Mouse (Mus musculus): Measurements from ENCODE around the gene Myocd. TPM values are rescaled to one million over a fixed set of nuclear protein-coding genes. Genes with fewer than 3 reads are reported as not detected.
A peak's percentile ranks its signal among the peaks of the same experiment; 100 is the strongest.

Gene Myocd
- total RNA-seq, 2 experiments from 2014 or later: 0.51 to 0.61 TPM

GRCm38 (mm10) chr11:65158658-65158990, 111.2 kb downstream of the Myocd start:
- no peak for DNase-seq (ENCODE audit: low spot score in 2 of 2)
- intact Hi-C loops (cut with DNase I): no loop called here

- intact Hi-C loops (cut with DNase I): no loop called here
- DNase-seq (ENCODE audit: low spot score in 2 of 2): peak in 1 of 2 experiments; percentile 30
These were observed 111.7 kb downstream of the Myocd start for GRCm38 (mm10) chr11:65157966-65158657.

DNA sequence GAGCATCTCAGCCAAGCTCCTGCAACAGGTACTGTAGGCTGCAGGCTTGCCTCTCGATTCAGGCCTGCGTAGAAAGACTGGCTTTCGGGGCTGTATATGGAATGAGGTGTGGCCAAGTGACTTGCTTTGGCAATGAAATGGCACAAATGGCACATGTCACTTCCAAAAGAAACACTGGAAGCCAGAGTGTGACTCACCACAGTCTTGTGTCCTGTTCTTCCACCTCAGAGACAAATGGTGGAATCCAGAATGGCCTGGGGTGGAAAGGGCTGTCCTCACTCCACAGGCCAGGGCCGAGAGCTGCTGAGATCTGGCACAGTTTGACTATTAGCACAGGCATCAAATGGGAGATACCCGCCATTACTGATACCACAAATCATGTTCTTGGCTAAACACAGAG, 116.8 kb downstream of the Myocd start:
- DNase-seq (ENCODE audit: low spot score in 2 of 2): no peak
- intact Hi-C loops (cut with DNase I): no loop called here

DNA sequence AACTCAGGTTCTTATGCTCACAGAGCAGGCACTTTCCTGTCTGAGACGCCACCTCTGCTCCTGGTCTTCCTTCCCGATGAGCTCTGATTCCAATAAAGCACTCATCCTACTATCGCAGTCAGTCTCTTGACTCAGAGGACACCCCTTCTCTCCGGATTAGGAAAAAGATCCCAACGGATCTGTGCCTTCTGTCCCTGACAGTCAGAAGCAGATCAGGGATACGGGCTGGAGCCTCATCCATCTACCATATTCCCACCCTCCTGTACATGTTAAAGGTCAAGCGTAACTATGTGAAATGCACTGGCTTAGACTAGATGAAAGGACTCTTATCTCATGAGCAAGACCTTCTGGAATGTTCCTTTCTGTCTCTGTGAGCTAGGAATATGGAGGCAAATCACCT, 121.3 kb downstream of the Myocd start:
- intact Hi-C loops (cut with DNase I): no loop called here
- DNase-seq (ENCODE audit: low spot score in 2 of 2): no peak

DNA sequence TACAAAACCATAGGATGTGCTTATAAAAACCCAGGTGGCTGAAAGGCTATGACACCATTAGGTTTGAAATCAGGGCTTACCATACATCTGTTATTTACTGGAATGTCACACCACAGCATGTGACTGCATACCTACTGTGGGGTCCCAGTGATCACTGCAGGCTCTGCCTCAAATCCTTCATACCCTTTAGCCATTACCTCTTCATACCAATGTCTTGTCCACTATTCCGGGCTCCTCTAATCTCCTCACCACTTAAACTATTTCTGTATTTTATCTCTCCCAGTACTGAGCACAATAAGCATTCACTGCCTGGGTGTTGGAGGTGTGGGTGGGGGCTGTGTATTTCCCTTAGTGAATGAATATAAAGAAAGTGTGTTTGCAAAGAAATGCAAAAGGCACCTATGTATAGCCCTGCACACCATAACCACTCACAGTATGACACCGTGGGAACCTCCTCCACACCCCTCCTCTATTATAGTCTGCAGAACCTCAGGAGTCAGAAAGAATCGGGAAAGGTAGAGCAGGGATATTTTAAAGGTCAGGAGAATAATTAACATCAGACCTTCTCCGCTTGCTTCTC, 126.9 kb downstream of the Myocd start:
- DNase-seq (ENCODE audit: low spot score in 2 of 2): no peak
- intact Hi-C loops (cut with DNase I): no loop called here

DNA sequence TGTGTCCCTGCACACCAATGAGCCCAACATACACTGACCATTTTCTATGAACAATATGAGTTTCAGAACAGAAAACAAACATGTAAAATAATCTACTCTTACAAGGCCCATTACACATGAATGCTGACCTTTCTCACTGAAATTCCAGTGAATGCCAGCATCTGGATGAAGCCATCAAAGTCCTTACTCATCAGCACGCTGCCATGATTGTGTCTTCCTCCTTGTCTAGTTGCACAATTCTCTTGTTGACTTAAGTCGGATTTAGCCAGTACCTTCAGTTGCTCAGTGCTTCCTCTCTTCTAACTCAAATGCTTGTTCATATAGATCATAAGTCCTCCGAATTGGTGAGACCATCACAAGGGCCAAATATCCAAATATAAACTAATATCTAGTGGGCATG, 130.8 kb downstream of the Myocd start:
- intact Hi-C loops (cut with DNase I): no loop called here
- no peak for DNase-seq (ENCODE audit: low spot score in 2 of 2)

GRCm38 (mm10) chr11:65137145-65137652, 132.6 kb downstream of the Myocd start:
- intact Hi-C loops (cut with DNase I): no loop called here

GRCm38 (mm10) chr11:65135251-65135739, 134.5 kb downstream of the Myocd start:
- peak; percentile 30 to 36 for DNase-seq (ENCODE audit: low spot score in 2 of 2)
- intact Hi-C loops (cut with DNase I): no loop called here

More at GRCm38 (mm10) chr11:65137145-65137652, 132.6 kb downstream of the Myocd start:
- DNase-seq (ENCODE audit: low spot score in 2 of 2): no peak

DNA sequence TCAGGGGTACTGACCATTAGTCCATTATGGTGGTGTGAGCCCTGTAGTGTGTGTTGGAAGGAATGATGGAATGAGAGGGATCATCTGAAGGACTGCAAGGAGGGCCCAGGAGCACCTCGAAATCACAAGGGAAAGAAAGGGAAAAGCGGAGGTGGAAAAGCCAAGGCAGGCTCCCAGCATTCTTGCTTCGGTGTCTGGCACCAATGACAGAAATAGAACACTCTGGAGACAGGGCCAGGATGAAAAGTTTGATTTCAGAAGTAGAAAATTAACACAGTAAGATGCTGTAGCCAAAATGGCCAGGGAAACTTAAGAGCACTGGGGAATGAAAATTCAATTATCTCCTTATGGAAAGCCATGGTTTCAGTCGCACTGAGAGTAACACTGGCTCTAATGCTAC, 136.1 kb downstream of the Myocd start:
- intact Hi-C loops (cut with DNase I): no loop called here

DNA sequence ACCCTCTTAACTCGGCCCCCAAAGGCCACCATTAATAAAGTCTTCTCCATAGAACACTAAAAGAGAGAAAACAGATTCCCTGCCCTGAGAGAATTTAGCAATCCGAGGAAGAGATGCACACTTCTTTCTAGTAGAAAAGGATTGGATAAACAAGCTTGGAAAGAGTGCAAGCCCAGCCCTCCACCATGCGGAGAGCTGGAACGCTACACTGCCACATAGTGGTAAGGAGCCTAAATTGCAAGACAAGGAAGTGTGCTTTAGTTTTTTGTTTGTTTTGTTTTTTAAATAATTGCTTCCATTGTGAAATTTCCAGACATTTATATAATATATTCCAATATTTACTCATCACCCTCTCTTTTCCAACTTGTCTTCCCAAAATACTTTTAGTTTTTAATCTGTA, 140.7 kb downstream of the Myocd start:
- no peak for DNase-seq (ENCODE audit: low spot score in 2 of 2)
- intact Hi-C loops (cut with DNase I): no loop called here

More for the DNA sequence above, 136.1 kb downstream of the Myocd start:
- no peak for DNase-seq (ENCODE audit: low spot score in 2 of 2)

- intact Hi-C loops (cut with DNase I): no loop called here
- no peak for DNase-seq (ENCODE audit: low spot score in 2 of 2)
These were observed 141.1 kb downstream of the Myocd start for GRCm38 (mm10) chr11:65128666-65129065.

DNA sequence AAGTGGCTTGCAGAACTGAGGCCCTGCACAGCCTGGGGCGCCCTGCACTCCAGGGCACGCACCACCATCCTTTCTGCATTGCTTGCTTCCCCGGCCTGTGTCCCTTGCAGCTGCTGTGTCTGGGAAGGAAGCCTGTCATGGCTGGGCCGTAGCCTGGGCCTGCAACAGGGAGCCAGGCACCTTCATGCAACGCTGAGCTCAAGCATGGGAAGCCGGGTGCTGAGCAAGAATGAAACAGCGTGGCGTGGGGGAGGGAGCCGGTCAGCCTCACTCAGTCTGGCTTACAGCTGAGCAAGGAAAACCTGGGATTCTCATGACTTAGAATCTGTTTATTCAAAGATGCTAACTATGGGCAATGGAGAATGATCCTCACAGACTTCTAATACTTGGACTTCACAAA, 143.2 kb downstream of the Myocd start:
- intact Hi-C loops (cut with DNase I): no loop called here
- DNase-seq (ENCODE audit: low spot score in 2 of 2): peak; percentile 54 to 61

Other genes with a start within 250 kb of the Myocd start
- 1 to 10 TPM; 2.3 to 3.3 TPM for gene 1700086D15Rik, start 110.1 kb downstream of the Myocd start, total RNA-seq (2021)
- 100 to 1,000 TPM; 155 TPM for gene Arhgap44, start 107.0 kb downstream of the Myocd start, total RNA-seq (2021)

All from left cerebral cortex, postnatal 14 days (tissue).